Mouse (Mus musculus): ENCODE results near the gene Ghrh. TPM values are rescaled to one million over a fixed set of nuclear protein-coding genes. Genes with fewer than 3 reads are reported as not detected.
"Not testable (repeated sequence)": the region's sequence is repeated elsewhere in the genome, so short reads cannot be mapped to it uniquely, and the experiment has no call there.

Ghrh gene
- not detected for total RNA-seq (2021)

GRCm38 (mm10) chr2:157347361-157348159 is at the start of gene Ghrh:
Gene Ghrh, minus strand, starts transcription at chr2:157347506.
- DNase-seq: peak; percentile 57

GRCm38 (mm10) chr2:157395960-157396359 is 48.7 kb upstream of the Ghrh start:
- no peak for DNase-seq

GRCm38 (mm10) chr2:157395371-157395770 is 48.1 kb upstream of the Ghrh start:
- no peak for DNase-seq

GRCm38 (mm10) chr2:157394868-157395267 is 47.6 kb upstream of the Ghrh start:
- DNase-seq: no peak

GRCm38 (mm10) chr2:157393549-157393948 is 46.2 kb upstream of the Ghrh start:
- no peak for DNase-seq

- no peak for DNase-seq
These were observed 45.0 kb upstream of the Ghrh start for GRCm38 (mm10) chr2:157392331-157392730.

- DNase-seq: no peak
These were observed 42.2 kb upstream of the Ghrh start for GRCm38 (mm10) chr2:157389591-157389921.

- DNase-seq: not testable (repeated sequence)
These were observed 41.7 kb upstream of the Ghrh start for GRCm38 (mm10) chr2:157388901-157389590.

GRCm38 (mm10) chr2:157384836-157385235 is 37.5 kb upstream of the Ghrh start:
- DNase-seq: no peak

- no peak for DNase-seq
These were observed 29.7 kb upstream of the Ghrh start for GRCm38 (mm10) chr2:157376995-157377394.

- no peak for DNase-seq
These were observed 28.8 kb upstream of the Ghrh start for GRCm38 (mm10) chr2:157375794-157376757.

GRCm38 (mm10) chr2:157375051-157375450 is 27.7 kb upstream of the Ghrh start:
- DNase-seq: no peak

GRCm38 (mm10) chr2:157373681-157374080 is 26.4 kb upstream of the Ghrh start:
- DNase-seq: no peak

- DNase-seq: no peak
These were observed 24.4 kb upstream of the Ghrh start for GRCm38 (mm10) chr2:157371696-157372095.

GRCm38 (mm10) chr2:157367991-157368390 is 20.7 kb upstream of the Ghrh start:
- DNase-seq: no peak

GRCm38 (mm10) chr2:157367184-157367893 is 20.0 kb upstream of the Ghrh start, which contains the start of gene Manbal:
Gene Manbal, plus strand, starts transcription at chr2:157367594.
- DNase-seq: peak; percentile 93 to 97

- DNase-seq: no peak
These were observed 19.5 kb upstream of the Ghrh start for GRCm38 (mm10) chr2:157366762-157367161.

GRCm38 (mm10) chr2:157363031-157363430 is 15.7 kb upstream of the Ghrh start:
- no peak for DNase-seq

- DNase-seq: no peak
These were observed 12.7 kb upstream of the Ghrh start for GRCm38 (mm10) chr2:157360028-157360427.

GRCm38 (mm10) chr2:157354106-157354505 is 6.8 kb upstream of the Ghrh start:
- no peak for DNase-seq

- DNase-seq: no peak
These were observed 5.9 kb upstream of the Ghrh start for GRCm38 (mm10) chr2:157353183-157353582.

Data from layer of hippocampus, postnatal 36 days (tissue).